Mouse (Mus musculus) bone marrow macrophage, adult 2 months (primary cell): ENCODE data around the gene Gm12185.
"Not testable (repeated sequence)": the region's sequence is repeated elsewhere in the genome, so short reads cannot be mapped to it uniquely, and the experiment has no call there.

Experiments used
- CTCF ChIP-seq: IDR thresholded peaks from 2 replicates; pipeline ENCODE4 v1.5.1; 2012; ENCODE audit warnings: low read depth, mild to moderate bottlenecking, low read length, moderate library complexity
- POLR2A ChIP-seq: IDR thresholded peaks from 2 replicates; pipeline ENCODE4 v1.6.1; 2012; ENCODE audit warnings: mild to moderate bottlenecking, low read depth, low read length, borderline replicate concordance

DNA sequence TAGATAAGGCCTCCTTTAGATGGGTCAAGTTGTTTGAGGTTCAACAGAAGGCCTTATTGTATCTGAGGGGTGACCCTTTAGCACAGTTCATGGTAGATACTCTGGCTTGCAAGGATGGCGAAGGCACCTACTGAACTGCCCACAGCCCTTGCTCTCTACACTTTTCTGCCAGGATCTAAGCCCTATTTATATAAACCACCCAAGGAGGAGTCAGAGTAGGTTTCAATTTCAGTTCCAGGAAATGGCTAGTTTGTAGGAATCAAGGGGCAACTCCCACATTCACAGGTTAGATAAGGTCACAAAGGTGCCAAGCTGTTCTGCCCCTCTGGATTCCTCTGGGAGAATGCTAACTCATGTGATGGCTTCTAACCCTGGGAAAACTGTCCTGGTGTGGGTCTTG, 64.0 kb downstream of the Gm12185 start:
- not testable (repeated sequence) for TF ChIP-seq POLR2A, CTCF
